Mouse (Mus musculus) ES-E14 (cell line): Measurements from ENCODE around the gene Dync2h1.

Experiments
- CHD2 ChIP-seq: IDR thresholded peaks from 2 replicates; pipeline ENCODE4 v1.6.1; 2014; ENCODE audit warnings: mild to moderate bottlenecking, low read depth, low read length, inconsistent platforms
- ZC3H11A ChIP-seq: IDR thresholded peaks from 2 replicates; pipeline ENCODE4 v1.6.1; 2012; ENCODE audit warnings: low read depth, mild to moderate bottlenecking, inconsistent platforms, low read length, borderline replicate concordance

DNA sequence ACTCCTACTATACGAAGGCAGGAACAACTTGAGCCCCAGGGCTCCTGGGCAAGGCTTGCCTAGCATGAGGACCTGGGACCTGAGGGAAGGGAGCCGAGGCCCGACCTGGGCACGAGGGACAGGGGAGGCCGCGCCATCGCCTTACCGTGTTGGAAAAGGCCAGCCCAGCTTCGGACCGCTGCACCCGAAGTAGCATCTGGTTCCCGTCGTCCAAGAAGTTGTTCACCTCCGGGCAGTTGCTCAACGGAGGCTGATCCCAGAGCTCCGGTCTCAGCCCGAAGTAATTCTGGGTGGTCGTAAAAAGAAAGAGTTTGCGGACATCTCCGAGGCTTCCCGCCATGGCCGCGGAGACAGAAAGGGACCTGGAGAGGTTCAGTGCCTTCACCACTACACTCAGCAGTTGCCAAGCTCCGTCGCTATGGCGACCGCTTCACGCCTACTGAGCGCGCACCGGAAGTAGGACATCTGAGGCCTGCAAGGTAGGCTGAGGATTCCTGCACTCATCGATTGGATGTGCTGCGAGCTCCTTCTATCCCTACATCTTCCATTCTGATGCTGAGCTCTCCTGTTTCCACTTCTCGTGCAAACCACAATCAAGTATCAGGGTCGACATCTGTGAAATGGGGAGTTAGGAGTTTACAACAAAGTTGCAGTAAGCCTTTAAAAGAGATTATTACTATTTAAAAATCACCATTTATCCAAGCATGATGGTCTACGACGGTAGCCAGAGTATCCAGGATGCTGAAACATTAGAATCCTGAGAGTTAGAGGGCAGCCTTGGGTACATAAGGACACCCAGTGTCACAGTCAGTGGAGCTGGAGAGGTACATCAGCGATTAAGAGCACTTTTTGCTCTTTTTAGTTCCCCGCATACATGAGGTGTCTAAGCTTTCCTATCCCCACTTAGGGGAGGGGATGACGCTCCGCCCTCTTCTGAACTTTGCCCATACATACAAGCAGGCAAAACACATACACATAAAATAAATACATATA, 7.3 kb downstream of the Dync2h1 start:
- TF ChIP-seq CHD2, result no peak
- TF ChIP-seq ZC3H11A, result no peak
